Mouse (Mus musculus) intestine, embryonic 14.5 days (tissue): ENCODE measurements at regions not wholly inside any gene's neighbourhood (a gene's known extent, or its start where the extent isn't known, plus 50 kb on each side); places are given as distances from the start of the nearest gene placed in this dataset.
"Not testable (repeated sequence)": the region's sequence is repeated elsewhere in the genome, so short reads cannot be mapped to it uniquely, and the experiment has no call there.

ENCODE experiments used
- ATAC-seq: fragments of 200-750 bp; cut with Nextera tagmentation; replicated peaks from 2 replicates; pipeline ENCODE4 v1.8.0; 2017; ENCODE audit warnings: low read depth, moderate number of reproducible peaks, moderate TSS enrichment, moderate library complexity; ENCODE audit not compliant: low FRiP score, low TSS enrichment
- DNase-seq: peaks from one replicate; pipeline ENCODE4 v3.0.0-alpha.2; 2018; ENCODE audit warnings: low spot score
- H3K27ac ChIP-seq: fragments of 300-500 bp; sonication (generic); 2 replicates; pipeline ENCODE4 v1.5.1; 2014; ENCODE audit warnings: low read depth, mild to moderate bottlenecking, control low read depth
- H3K27me3 ChIP-seq: fragments of 300-500 bp; sonication (generic); replicated peaks from 2 replicates; pipeline ENCODE4 v1.6.1; 2014; ENCODE audit warnings: low read length, control low read depth; ENCODE audit not compliant: control insufficient read depth, insufficient read depth
- H3K36me3 ChIP-seq: fragments of 300-500 bp; sonication (generic); 2 replicates; pipeline ENCODE4 v1.6.1; 2014; ENCODE audit warnings: low read length, control low read depth; ENCODE audit not compliant: control insufficient read depth, insufficient read depth
- H3K4me1 ChIP-seq: fragments of 300-500 bp; sonication (generic); replicated peaks from 2 replicates; pipeline ENCODE4 v1.6.1; 2014; ENCODE audit warnings: low read length, control low read depth, mixed read lengths; ENCODE audit not compliant: control insufficient read depth, insufficient read depth
- H3K4me2 ChIP-seq: fragments of 300-500 bp; sonication (generic); 2 replicates; pipeline ENCODE4 v1.6.1; 2014; ENCODE audit warnings: low read length
- H3K4me3 ChIP-seq: fragments of 300-500 bp; sonication (generic); 2 replicates; pipeline ENCODE4 v1.5.1; 2014; ENCODE audit warnings: low read depth, low read length, control low read depth, mixed read lengths
- H3K9ac ChIP-seq: fragments of 300-500 bp; sonication (generic); 2 replicates; pipeline ENCODE4 v1.6.1; 2014; ENCODE audit warnings: mild to moderate bottlenecking, low read length
- H3K9me3 ChIP-seq: fragments of 300-500 bp; sonication (generic); 2 replicates; pipeline ENCODE4 v1.6.1; 2016; ENCODE audit warnings: low read length, control low read depth; ENCODE audit not compliant: control insufficient read depth
- WGBS: fragments of 180-500 bp; shearing (Covaris S2); extraction: QIAGEN DNeasy Blood & Tissue Kit; methylation state at CpG from one replicate; pipeline ENCODE4 v1.1.7; 2014; 5-methylcytosine and 5-hydroxymethylcytosine counted together

DNA sequence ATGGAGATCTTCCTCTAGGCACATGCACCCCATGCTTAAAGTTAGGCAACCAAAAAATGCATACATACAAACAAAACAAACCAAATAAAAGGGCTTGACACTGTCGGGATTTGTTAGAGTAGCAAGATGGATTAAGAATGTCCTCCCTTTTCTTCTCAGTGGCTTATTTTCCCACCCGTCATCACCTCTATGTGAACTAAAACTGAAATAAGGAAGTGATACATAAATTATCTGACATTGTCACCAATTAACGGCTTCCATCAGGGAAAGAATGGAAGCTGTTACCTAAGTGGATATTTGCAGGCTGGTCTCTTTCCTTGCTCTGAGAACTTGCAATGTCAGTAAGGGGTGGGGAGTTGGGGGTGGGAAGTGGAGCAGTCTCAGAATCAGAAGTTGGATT lies 541.5 kb downstream of the Diaph3 start:
- ATAC-seq = no peak
- Histone ChIP-seq H3K36me3 (no peaks in the 10 kb centered on the region), H3K4me3 (no peak overlapping the region), H3K4me2 (no peak overlapping the region), H3K9ac (no peak overlapping the region), H3K9me3 (no peaks in the 10 kb centered on the region), H3K27ac (no peak overlapping the region), H3K4me1 (no peaks in the 10 kb centered on the region), H3K27me3 (no peaks in the 10 kb centered on the region)
- 73% methylated on average over 3 of the region's 3 CpGs for WGBS
- no peak for DNase-seq

DNA sequence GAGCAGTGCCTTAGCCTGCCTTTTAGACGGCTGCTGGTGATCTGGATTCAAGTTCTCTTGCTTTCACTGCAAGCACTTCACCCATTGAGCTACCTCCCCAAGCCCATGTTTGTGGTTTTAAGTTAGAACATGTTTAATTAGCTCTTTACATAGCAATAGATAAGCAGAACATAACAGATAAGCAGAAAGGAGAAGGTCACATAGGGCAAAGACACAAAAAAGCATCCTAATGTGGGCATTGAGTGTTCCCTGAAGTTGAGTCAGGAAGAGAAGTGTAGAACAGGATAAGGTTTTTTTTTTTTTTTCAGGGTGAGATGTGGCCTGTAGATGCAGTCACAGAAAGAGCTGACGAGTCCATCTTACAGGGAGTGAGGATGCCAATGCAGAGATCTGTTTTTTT lies 552.5 kb downstream of the Diaph3 start:
- no peak overlapping the region for H3K4me3 ChIP-seq
- no peak overlapping the region for H3K4me2 ChIP-seq
- H3K4me1 ChIP-seq = no peaks in the 10 kb centered on the region
- ATAC-seq (no peak), DNase-seq (no peak)
- H3K27ac ChIP-seq = no peak overlapping the region
- WGBS = 91% methylated on average over 2 of the region's 2 CpGs
- no peaks in the 10 kb centered on the region for H3K36me3 ChIP-seq
- H3K9me3 ChIP-seq = no peaks in the 10 kb centered on the region
- H3K27me3 ChIP-seq = no peaks in the 10 kb centered on the region
- no peak overlapping the region for H3K9ac ChIP-seq

DNA sequence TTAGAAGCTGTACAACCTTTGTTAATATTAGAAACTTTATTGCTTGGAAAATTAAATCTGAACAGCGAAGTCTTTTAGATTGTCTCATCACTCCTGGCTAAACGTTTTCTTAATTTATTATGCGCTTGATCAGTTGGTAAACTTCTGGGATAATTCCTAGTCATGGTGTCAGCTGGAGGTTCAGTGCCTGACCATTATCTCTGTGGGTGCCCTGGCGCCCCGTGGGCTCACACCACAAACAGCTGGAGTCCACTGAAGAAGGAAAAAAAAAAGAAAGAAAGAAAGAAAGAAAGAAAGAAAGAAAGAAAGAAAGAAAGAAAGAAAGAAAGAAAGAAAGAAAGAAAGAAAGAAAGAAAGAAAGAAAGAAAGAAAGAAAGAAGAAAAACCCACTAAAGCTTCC lies 555.1 kb downstream of the Diaph3 start:
- 59% methylated on average over 5 of the region's 5 CpGs for WGBS
- H3K27me3 ChIP-seq, H3K4me3 ChIP-seq, DNase-seq, H3K36me3 ChIP-seq, ATAC-seq, H3K9ac ChIP-seq, H3K4me2 ChIP-seq, H3K9me3 ChIP-seq, H3K27ac ChIP-seq, H3K4me1 ChIP-seq: not testable (repeated sequence)

DNA sequence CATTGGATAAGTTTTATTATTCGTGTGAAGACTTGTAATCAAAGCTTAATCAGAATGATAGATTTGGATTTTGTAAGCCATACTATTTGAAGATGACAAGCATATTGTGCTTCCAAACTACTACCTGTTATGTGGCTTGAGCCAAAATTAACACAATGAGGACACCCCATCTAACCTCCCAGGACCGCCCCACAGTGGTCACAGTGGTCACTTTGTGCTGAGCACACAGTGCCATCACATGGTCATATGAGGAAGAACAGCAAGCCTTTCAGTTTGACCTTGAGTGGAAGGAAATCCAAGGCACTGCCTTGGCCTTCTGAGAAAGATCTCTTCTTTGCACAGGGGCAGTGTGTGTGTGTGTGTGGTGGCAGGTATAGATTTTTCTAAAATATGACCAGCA lies 578.3 kb downstream of the Diaph3 start:
- ATAC-seq (no peak), DNase-seq (no peak)
- Histone ChIP-seq H3K9me3 (no peaks in the 10 kb centered on the region), H3K4me1 (no peaks in the 10 kb centered on the region), H3K4me3 (no peak overlapping the region), H3K27me3 (no peaks in the 10 kb centered on the region), H3K36me3 (no peaks in the 10 kb centered on the region), H3K9ac (no peak overlapping the region), H3K4me2 (no peak overlapping the region), H3K27ac (no peak overlapping the region)
- 63% methylated on average over 2 of the region's 2 CpGs for WGBS

DNA sequence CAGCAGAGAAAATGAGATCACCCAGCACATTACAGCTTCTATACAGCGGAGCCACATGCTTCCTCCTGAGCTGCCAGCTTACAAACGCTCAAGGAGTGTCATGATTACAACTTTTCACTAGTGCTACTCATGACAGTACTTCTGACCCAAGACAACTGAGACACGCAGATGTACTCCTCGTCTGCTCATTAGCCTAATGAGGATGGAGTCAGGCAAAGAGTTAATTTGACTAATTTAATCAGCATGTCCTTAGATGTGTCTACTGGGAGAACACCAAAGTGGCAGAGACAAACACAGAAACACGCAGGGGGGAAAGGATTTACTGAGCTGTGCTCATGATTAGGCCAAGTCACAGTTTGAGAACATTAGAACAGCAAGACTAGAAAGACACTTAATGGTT lies 603.0 kb downstream of the Diaph3 start:
- Histone ChIP-seq H3K27me3 (no peaks in the 10 kb centered on the region), H3K4me2 (no peak overlapping the region), H3K36me3 (no peaks in the 10 kb centered on the region), H3K9ac (no peak overlapping the region), H3K4me3 (no peak overlapping the region), H3K27ac (no peak overlapping the region), H3K9me3 (no peaks in the 10 kb centered on the region), H3K4me1 (no peaks in the 10 kb centered on the region)
- WGBS = 81% methylated on average over 5 of the region's 5 CpGs
- no peak for DNase-seq
- ATAC-seq = no peak

DNA sequence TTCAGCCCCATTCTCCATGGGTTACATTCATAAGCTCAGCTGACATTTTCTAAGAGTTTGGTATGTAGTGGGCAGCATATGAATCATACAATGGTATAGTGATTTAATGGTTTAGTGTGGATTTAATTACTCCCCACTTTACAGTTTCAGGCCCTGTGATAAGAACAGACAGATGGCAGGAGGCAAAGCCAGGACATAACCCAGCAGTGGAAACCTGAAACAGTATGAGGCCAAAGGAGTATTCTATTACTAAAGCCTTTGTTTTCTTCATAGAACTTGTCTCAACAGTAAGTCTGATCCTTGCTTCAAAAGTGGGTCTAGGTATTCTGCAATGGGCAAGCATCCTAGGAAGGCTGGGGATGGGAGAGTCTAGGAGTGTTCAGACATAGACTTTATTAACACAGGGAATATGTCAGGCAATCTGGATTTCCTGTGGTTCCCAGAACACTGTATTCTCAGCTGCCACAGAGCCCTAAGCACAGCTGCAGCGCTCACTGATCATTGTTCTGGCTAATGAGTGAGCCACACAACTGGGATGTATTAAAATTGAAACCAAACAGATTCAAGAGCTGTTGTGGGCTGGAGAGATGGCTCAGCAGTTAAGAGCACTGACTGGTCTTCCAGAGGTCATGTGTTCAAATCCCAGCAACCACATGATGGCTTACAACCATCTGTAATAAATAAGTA lies 604.6 kb downstream of the Diaph3 start:
- no peak overlapping the region for H3K27ac ChIP-seq
- ATAC-seq (no peak), DNase-seq (no peak)
- no peak overlapping the region for H3K9ac ChIP-seq
- 88% methylated on average over 1 of the region's 1 CpGs for WGBS
- no peaks in the 10 kb centered on the region for H3K27me3 ChIP-seq
- H3K36me3 ChIP-seq = no peaks in the 10 kb centered on the region
- H3K9me3 ChIP-seq = no peaks in the 10 kb centered on the region
- H3K4me1 ChIP-seq = no peaks in the 10 kb centered on the region
- no peak overlapping the region for H3K4me3 ChIP-seq
- H3K4me2 ChIP-seq = no peak overlapping the region

DNA sequence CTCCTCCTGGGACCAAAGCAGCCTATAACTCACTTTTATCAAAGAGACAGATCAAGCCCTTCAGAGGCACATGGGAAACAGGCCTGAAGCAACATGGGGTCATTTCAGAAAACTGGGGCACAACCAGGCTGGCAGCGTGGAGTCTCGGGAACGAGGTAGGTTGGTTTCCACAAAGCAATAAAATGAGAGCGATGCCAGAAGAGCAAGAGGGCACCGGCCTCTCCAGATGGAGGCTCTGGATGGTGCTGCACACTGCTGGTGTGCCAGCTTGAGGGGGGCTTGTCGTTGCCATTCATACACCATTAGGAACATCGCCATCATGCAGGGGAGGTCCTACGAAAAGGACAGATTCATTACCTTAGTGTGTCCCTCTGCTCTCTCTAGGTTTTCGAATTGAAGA lies 630.6 kb downstream of the Diaph3 start:
- ATAC-seq = no peak
- Histone ChIP-seq H3K4me2 (no peak overlapping the region), H3K4me3 (no peak overlapping the region), H3K4me1 (no peaks in the 10 kb centered on the region), H3K27me3 (no peaks in the 10 kb centered on the region), H3K36me3 (no peaks in the 10 kb centered on the region), H3K9ac (no peak overlapping the region), H3K27ac (no peak overlapping the region), H3K9me3 (no peaks in the 10 kb centered on the region)
- 93% methylated on average over 9 of the region's 9 CpGs for WGBS
- no peak for DNase-seq

DNA sequence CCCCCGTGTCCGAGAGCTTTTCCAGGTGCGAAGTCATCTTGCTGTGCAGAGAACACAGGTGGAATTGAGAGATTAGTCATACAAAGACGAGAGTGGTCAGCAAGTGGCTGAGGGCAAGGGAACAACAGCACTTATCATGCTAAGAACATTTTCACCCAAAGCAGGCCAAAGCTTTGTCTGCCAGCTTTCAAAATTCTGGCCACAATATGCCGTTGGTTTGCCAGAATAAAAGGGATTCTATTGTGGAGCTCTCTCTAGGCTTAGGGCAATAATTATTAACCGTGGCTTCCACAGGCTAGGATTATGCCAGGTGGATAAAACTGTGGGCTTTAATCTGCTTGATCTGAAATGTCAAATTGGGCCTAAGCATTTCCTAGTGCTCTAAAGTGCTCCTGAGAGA lies 631.3 kb downstream of the Diaph3 start:
- whole genome bisulfite sequencing = 88% methylated on average over 6 of the region's 6 CpGs
- no peak overlapping the region for H3K9ac ChIP-seq

DNA sequence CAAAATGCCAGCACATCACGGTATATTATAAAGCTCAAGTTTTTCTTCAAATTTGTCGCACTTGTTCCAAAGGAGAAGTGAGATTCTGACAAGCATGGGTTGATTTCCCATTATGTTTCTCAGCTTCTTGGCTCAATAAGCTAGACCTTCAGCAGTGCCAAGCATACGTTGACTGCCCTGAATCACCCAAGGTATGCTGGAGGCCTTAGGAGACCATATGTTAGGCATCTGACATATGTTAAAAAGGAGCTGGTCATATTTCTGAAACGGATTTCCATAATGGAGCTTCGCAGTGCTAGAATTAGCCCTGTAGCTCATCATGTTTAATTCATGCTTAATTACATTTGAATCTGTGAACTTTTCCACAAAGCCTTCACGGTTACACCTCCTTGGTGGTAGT lies 634.7 kb downstream of the Diaph3 start:
- H3K4me3 ChIP-seq = no peak overlapping the region
- H3K27me3 ChIP-seq = no peaks in the 10 kb centered on the region
- DNase-seq (no peak), ATAC-seq (no peak)
- no peak overlapping the region for H3K4me2 ChIP-seq
- no peaks in the 10 kb centered on the region for H3K9me3 ChIP-seq
- no peaks in the 10 kb centered on the region for H3K36me3 ChIP-seq
- H3K9ac ChIP-seq = no peak overlapping the region
- no peak overlapping the region for H3K27ac ChIP-seq
- no peaks in the 10 kb centered on the region for H3K4me1 ChIP-seq
- WGBS = 92% methylated on average over 6 of the region's 6 CpGs

More for the DNA sequence above, 631.3 kb downstream of the Diaph3 start:
- H3K9me3 ChIP-seq = no peaks in the 10 kb centered on the region
- no peaks in the 10 kb centered on the region for H3K36me3 ChIP-seq
- ATAC-seq (no peak), DNase-seq (no peak)
- H3K27me3 ChIP-seq = no peaks in the 10 kb centered on the region
- H3K4me1 ChIP-seq = no peaks in the 10 kb centered on the region
- H3K27ac ChIP-seq = no peak overlapping the region
- H3K4me3 ChIP-seq = no peak overlapping the region
- no peak overlapping the region for H3K4me2 ChIP-seq
